Mouse (Mus musculus) hindbrain, postnatal 0 days (tissue): ENCODE results near the gene Car11. TPM values are rescaled to one million over a fixed set of nuclear protein-coding genes. Genes with fewer than 3 reads are reported as not detected.
A peak's percentile ranks its signal among the peaks of the same experiment; 100 is the strongest.

Source experiments
- ATAC-seq: fragments of 200-750 bp; cut with Nextera tagmentation; 2 replicates; pipeline ENCODE4 v1.8.0; 2017; ENCODE audit warnings: mild to moderate bottlenecking, moderate TSS enrichment, moderate library complexity
- DNase-seq: peaks from one replicate; pipeline ENCODE4 v3.0.0-alpha.2; 2015; ENCODE audit warnings: low spot score
- H3K27ac ChIP-seq: fragments of 300-500 bp; sonication (generic); 2 replicates; pipeline ENCODE4 v1.5.1; 2014; ENCODE audit warnings: mild to moderate bottlenecking
- H3K27me3 ChIP-seq: fragments of 300-500 bp; sonication (generic); 2 replicates; pipeline ENCODE4 v1.6.1; 2014; ENCODE audit warnings: low read length, mixed read lengths; ENCODE audit not compliant: insufficient read depth
- H3K36me3 ChIP-seq: fragments of 300-500 bp; sonication (generic); 2 replicates; pipeline ENCODE4 v1.6.1; 2014; ENCODE audit warnings: low read length, mixed read lengths; ENCODE audit not compliant: insufficient read depth
- H3K4me1 ChIP-seq: fragments of 300-500 bp; sonication (generic); 2 replicates; pipeline ENCODE4 v1.6.1; 2014; ENCODE audit warnings: antibody characterized with exemption, low read length, mixed read lengths; ENCODE audit not compliant: insufficient read depth
- H3K4me2 ChIP-seq: fragments of 300-500 bp; sonication (generic); 2 replicates; pipeline ENCODE4 v1.6.1; 2014; ENCODE audit warnings: low read depth, mild to moderate bottlenecking, low read length, moderate library complexity, mixed read lengths
- H3K4me3 ChIP-seq: fragments of 300-500 bp; sonication (generic); 2 replicates; pipeline ENCODE4 v1.5.1; 2014; ENCODE audit warnings: low read length
- H3K9ac ChIP-seq: fragments of 300-500 bp; sonication (generic); replicated peaks from 2 replicates; pipeline ENCODE4 v1.6.1; 2014; ENCODE audit warnings: mild to moderate bottlenecking, low read length, moderate library complexity, mixed read lengths
- H3K9me3 ChIP-seq: fragments of 300-500 bp; sonication (generic); 2 replicates; pipeline ENCODE4 v1.6.1; 2016; ENCODE audit warnings: low read length, mixed read lengths
- CTCF ChIP-seq: IDR thresholded peaks from 2 replicates; pipeline ENCODE4 v1.5.1; 2016; ENCODE audit warnings: antibody characterized with exemption, control low read depth, low read depth
- WGBS: fragments of 180-500 bp; shearing (Covaris S2); extraction: QIAGEN DNeasy Blood & Tissue Kit; methylation state at CpG from one replicate; pipeline ENCODE4 v1.1.7; 2014; 5-methylcytosine and 5-hydroxymethylcytosine counted together
- polyA plus RNA-seq: library from polyadenylated mRNA; unstranded; fragments of >200 nt; fragmentation: Nextera tagmentation; extraction: Ambion mirVana; gene quantifications from 2 replicates; pipeline ENCODE4 v1.2.1, GENCODE M21; 2015
- total RNA-seq: library from RNA; depleted of rRNA; stranded (reverse); fragments of >200 nt; gene quantifications from 2 replicates; pipeline ENCODE4 v1.2.3, GENCODE M21; 2014

Gene Car11
- total and polyA plus RNA-seq, 2 experiments from 2014 or later = 76.9 to 89.4 TPM

DNA sequence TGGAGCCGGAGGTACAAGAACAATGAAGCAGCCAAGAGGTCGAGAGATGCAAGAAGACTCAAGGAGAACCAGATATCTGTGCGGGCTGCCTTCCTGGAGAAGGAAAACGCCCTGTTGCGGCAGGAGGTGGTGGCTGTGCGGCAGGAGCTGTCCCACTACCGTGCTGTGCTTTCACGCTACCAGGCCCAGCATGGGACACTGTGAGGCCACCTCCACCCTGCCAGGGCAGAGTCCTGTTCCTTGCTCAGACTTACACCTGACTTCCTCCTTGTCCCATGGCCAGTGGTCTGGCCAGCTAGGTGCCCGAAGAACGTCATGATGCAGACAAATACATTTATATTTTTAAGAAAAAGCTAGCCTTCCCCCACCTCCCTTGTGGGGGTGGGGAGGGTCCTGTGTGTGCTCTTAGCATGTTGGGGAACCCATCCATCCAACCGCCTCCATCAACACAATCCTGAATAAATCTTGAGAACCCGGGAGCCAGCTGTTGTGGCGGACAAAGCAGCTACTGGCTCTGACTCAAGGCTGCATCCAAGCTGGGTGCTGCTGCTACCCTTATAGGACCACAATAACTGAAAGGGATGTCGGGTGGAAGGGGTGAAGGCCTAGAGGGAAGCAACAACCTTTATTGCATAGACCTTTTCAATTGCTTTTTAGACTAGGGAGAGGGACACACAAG is 10.2 kb downstream of the Car11 start:
- Histone ChIP-seq H3K27me3 (no peaks in the 10 kb centered on the region), H3K9ac (no peak overlapping the region), H3K9me3 (no peaks in the 10 kb centered on the region), H3K36me3 (peaks cover 27% of the 10 kb centered on the region), H3K4me2 (0 out of 2 replicates have a peak overlapping the region, but pooled peaks have one; percentile 5), H3K4me1 (peaks cover 33% of the 10 kb centered on the region), H3K27ac (peak overlapping the region; percentile 41), H3K4me3 (no peak overlapping the region)
- 54% methylated on average over 14 of the region's 14 CpGs for WGBS
- ATAC-seq = no peak
- TF ChIP-seq CTCF = no peak
- DNase-seq = no peak

DNA sequence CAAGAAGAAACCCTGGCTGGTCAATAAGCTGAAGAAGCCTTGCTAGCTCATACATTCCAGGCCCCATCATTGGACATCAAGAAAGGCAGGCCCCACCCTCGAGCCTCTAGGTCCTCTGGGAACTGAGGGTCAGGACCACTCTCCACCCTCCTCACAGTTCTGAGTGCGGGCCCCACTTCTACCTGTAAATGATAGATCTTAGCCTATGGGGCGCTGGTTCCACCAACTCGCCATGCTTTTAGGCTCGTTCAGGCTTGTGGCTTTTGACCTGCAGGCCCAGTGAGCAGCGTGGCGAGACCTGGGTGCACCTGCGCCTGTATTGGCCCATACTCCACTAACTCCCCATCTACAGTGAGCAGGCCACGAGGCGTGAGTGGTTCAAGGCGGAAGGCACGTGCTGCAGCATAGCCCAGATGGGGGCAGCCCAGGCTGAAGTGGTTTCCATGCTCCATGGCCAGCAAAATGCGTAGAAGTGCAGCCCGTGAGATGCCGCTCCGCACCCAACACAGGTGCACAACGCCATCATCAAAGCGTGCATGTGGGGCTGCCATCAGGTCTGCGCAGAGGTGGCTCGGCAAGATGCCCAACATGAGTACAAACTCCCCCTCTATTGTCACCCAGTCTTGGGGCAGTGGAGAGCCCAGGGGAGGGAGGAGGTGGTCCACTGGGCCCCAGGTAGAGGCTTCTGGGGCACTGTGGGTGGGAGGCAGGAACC is 11.0 kb downstream of the Car11 start:
- ATAC-seq (no peak), DNase-seq (no peak)
- peaks cover 27% of the 10 kb centered on the region for H3K36me3 ChIP-seq
- no peak for TF ChIP-seq CTCF
- H3K4me3 ChIP-seq = no peak overlapping the region
- no peaks in the 10 kb centered on the region for H3K9me3 ChIP-seq
- no peak overlapping the region for H3K9ac ChIP-seq
- H3K27me3 ChIP-seq = no peaks in the 10 kb centered on the region
- H3K27ac ChIP-seq = peak overlapping the region; percentile 41; the same call in 1 of the 2 replicates
- peaks cover 32% of the 10 kb centered on the region for H3K4me1 ChIP-seq
- no peak overlapping the region for H3K4me2 ChIP-seq
- 94% methylated on average over 20 of the region's 20 CpGs for WGBS

DNA sequence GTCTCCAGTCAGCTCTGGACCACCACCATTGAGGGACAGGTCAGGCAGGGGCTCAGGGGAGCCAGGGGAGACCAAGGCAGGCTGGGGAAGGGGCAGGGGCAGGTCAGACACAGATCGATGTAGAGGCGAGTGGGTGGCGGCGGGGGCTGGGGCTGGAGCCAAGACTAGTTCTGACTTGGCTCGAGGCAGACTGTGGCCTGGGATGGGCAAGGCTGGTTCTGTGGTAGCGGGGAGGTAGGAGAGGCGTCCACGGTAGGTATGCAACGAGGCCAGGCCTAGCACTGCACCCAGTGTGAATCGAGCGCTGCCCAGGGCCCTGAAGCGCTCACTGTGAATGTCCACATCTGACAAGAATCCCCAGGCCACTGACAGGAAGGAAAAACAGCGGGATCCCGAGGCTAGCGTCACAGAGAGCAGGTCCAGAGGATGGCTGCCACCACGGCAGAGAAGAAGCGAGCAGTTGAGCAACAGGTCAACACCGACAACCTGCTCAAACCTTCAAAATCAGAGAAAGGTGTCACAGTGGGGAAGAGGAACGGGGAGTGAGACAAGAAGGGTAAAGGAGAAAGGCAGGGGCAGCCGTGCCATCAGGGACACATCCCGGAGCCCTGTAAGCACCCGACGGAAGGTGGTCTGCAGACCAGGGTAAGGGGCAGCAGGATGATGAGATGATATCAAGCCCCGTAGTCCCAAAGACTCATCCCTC is 11.8 kb downstream of the Car11 start:
- 86% methylated on average over 24 of the region's 24 CpGs for WGBS

DNA sequence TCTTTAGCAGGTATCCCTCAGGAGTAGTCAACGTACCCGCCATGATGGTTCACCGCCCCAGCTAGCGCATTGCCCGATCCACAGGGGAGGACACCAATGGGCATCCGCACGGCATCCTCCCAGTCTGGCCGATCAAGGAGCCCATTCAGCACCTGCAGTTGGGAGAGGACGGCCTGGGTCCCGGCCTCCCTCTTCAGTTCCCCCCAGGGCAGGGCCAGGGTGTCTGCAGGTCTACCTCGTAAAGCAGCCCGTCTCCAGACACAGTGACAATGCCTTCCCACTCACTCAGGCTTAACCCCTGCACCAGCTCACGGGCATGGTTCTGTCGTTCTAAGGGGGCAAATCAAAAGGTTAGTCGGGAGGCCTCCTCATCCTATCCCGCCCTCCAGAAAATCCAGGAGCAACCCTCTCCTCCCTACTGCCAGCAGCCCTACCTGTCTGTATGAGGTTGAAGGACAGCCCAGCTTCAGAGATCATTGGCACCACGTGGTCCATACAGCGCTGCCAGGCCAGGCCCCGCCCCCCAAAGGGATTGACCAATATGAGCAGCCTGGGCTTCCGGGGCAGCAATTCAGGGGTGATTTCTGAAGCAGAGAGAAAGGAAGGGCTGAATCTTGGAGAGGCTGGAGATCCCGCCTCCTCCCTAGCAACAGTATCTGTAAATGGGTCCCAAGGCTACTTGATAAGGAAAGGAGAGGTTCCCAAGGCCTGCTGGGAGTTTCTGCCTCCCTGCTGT is 12.5 kb downstream of the Car11 start:
- TF ChIP-seq CTCF = no peak
- H3K4me1 ChIP-seq = peaks cover 44% of the 10 kb centered on the region
- DNase-seq (no peak), ATAC-seq (no peak)
- no peak overlapping the region for H3K9ac ChIP-seq
- no peaks in the 10 kb centered on the region for H3K27me3 ChIP-seq
- no peak overlapping the region for H3K4me3 ChIP-seq
- H3K9me3 ChIP-seq = no peaks in the 10 kb centered on the region
- H3K36me3 ChIP-seq = peaks cover 27% of the 10 kb centered on the region
- H3K27ac ChIP-seq = no peak overlapping the region
- 89% methylated on average over 21 of the region's 21 CpGs for WGBS
- H3K4me2 ChIP-seq = no peak overlapping the region

More for the DNA sequence above, 11.8 kb downstream of the Car11 start:
- no peaks in the 10 kb centered on the region for H3K9me3 ChIP-seq
- H3K27me3 ChIP-seq = no peaks in the 10 kb centered on the region
- DNase-seq = no peak
- H3K4me1 ChIP-seq = peaks cover 39% of the 10 kb centered on the region
- ATAC-seq = no peak
- no peak overlapping the region for H3K4me3 ChIP-seq
- H3K4me2 ChIP-seq = no peak overlapping the region
- H3K9ac ChIP-seq = no peak overlapping the region
- peaks cover 27% of the 10 kb centered on the region for H3K36me3 ChIP-seq
- H3K27ac ChIP-seq = no peak overlapping the region
- no peak for TF ChIP-seq CTCF

DNA sequence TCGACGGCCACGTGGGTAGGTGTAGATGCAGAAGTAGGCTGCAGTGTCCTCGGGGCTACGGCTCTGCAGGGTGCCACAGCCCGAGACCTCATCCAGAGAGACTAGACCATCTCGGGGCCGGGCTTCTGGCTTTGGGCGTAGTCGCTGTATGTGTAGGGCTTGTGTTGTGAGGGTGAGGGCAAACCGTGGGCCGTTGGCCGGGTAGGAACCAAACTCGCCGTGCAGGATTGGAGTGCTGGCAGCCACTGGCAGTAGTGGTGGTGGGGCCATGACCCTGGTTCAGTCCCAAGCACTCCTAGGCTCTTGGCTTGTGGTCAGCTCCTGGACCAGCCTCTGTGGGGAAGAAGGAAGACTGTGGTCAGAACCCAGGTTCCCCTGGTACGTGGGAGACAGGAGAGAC is 13.8 kb downstream of the Car11 start:
- H3K4me2 ChIP-seq = no peak overlapping the region
- TF ChIP-seq CTCF = no peak
- WGBS = 91% methylated on average over 16 of the region's 16 CpGs
- ATAC-seq (no peak), DNase-seq (no peak)
- no peaks in the 10 kb centered on the region for H3K27me3 ChIP-seq
- peaks cover 27% of the 10 kb centered on the region for H3K36me3 ChIP-seq
- no peak overlapping the region for H3K4me3 ChIP-seq
- H3K9me3 ChIP-seq = no peaks in the 10 kb centered on the region
- H3K9ac ChIP-seq = no peak overlapping the region
- peaks cover 32% of the 10 kb centered on the region for H3K4me1 ChIP-seq
- no peak overlapping the region for H3K27ac ChIP-seq

DNA sequence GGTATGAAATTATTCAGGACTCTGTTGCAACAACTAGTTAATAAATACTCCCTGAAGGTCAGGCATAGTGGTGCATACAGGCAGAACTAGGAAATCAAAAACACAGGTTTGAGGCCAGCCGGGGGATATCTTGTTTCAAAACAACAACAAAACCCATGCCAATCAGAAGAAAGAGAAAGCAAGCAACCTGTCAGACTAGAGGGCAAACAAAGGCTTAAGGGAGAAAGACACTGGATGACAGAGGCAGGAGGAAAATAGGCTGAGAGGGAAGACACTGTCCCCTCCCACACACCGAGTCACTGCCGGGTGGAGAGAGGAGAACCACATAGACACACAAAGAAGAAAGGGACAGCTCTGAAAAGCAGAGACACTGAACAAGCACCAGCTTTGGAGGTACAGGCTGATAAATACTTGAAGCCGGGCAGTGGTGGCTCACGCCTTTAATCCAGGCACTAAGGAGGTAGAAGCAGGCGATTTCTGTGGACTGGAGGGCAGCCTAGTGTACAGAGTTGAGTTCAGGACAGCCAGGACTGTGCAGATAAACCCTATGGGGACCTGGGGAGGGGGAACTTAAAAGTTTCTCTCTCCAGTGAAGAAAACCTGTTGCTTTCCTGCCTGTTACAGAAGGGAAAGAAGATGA is 14.4 kb downstream of the Car11 start:
- Histone ChIP-seq H3K4me1 (peaks cover 29% of the 10 kb centered on the region), H3K27me3 (no peaks in the 10 kb centered on the region), H3K9ac (peak overlapping the region; percentile 70; the same call in 1 of the 2 replicates), H3K4me2 (peak overlapping the region; percentile 93), H3K4me3 (peak overlapping the region; percentile 65), H3K27ac (no peak overlapping the region), H3K9me3 (no peaks in the 10 kb centered on the region), H3K36me3 (peaks cover 27% of the 10 kb centered on the region)
- no peak for DNase-seq
- no peak for TF ChIP-seq CTCF
- no peak for ATAC-seq
- 84% methylated on average over 6 of the region's 6 CpGs for WGBS
